Mouse (Mus musculus) neutrophil, adult 83 days (primary cell): Measurements from ENCODE around the gene Gm8914. TPM values are rescaled to one million over a fixed set of nuclear protein-coding genes. Genes with fewer than 3 reads are reported as not detected.

Source experiments
- total RNA-seq, 2 experiments: library from RNA; stranded (reverse); gene quantifications; one replicate each; pipeline ENCODE4 v1.2.4; 2023

Gm8914 gene
- total RNA-seq, result not detected

DNA sequence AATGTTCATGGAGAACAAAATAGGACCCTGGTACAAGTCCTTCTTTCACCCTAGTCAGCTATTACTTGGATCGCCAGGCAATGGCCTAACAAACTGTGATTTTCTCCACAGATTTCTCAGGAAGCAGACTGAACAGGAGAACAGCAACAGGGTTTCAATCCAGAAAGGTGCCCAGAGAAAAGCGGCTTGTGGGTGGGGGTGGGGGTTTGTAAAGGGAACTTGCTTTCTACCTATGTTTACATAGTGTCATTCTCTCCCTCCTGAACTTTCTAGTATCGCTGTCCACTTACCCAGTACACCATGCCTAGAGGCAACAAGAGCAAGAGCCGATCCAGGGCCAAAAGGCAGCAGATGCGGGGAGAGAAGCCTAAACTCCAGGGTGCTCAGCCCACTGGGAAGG is at the start of gene Gm8914:
Gm8914 (plus strand) TSS at position 301 of the 400 bp plus-strand sequence.

Other genes with a start within 250 kb of the Gm8914 start
- gene Mageb2, start 148.4 kb upstream of the Gm8914 start, total RNA-seq, result not detected
- not detected for gene Gm5072, start 87.6 kb upstream of the Gm8914 start, total RNA-seq
- not detected for gene 1700084M14Rik, start 95.8 kb downstream of the Gm8914 start, total RNA-seq
- not detected for gene Gm14781, start 152.1 kb downstream of the Gm8914 start, total RNA-seq